Mouse (Mus musculus): ENCODE measurements at regions not wholly inside any gene's neighbourhood (a gene's known extent, or its start where the extent isn't known, plus 50 kb on each side); places are given as distances from the start of the nearest gene placed in this dataset.

DNA sequence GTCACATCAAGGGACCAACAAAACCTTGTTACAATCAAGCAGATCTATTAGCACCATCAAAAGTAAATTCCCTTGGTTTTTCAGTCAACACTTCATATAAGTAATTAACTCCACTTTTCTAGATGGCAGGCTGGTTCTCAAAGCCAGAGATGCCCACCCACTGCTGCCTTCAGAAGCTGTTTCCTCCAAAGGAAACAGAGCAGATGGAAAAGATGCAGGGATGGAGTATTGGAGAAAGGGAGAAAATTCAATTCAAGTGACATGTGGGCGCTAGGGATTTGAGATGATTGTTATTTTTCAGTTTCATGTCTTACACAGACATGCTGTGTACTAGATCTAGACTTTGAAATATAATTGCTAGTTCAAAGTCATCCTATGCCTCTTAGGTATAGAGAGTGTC, 705.1 kb downstream of the Edem1 start:
- WGBS, result 60% methylated on average over 1 of the region's 1 CpGs
- no peak overlapping the region for H3K4me3 ChIP-seq (replicated peaks)
- no peaks in the 10 kb centered on the region for H3K36me3 ChIP-seq
- H3K4me1 ChIP-seq, result no peaks in the 10 kb centered on the region
- H3K9ac ChIP-seq (replicated peaks), result no peak overlapping the region
- no peak overlapping the region for H3K4me2 ChIP-seq
- H3K27ac ChIP-seq (replicated peaks), result no peak overlapping the region
- no peak for ATAC-seq (ENCODE audit: low FRiP score)
- no peaks in the 10 kb centered on the region for H3K9me3 ChIP-seq (replicated peaks)
- H3K27me3 ChIP-seq (replicated peaks), result no peaks in the 10 kb centered on the region

DNA sequence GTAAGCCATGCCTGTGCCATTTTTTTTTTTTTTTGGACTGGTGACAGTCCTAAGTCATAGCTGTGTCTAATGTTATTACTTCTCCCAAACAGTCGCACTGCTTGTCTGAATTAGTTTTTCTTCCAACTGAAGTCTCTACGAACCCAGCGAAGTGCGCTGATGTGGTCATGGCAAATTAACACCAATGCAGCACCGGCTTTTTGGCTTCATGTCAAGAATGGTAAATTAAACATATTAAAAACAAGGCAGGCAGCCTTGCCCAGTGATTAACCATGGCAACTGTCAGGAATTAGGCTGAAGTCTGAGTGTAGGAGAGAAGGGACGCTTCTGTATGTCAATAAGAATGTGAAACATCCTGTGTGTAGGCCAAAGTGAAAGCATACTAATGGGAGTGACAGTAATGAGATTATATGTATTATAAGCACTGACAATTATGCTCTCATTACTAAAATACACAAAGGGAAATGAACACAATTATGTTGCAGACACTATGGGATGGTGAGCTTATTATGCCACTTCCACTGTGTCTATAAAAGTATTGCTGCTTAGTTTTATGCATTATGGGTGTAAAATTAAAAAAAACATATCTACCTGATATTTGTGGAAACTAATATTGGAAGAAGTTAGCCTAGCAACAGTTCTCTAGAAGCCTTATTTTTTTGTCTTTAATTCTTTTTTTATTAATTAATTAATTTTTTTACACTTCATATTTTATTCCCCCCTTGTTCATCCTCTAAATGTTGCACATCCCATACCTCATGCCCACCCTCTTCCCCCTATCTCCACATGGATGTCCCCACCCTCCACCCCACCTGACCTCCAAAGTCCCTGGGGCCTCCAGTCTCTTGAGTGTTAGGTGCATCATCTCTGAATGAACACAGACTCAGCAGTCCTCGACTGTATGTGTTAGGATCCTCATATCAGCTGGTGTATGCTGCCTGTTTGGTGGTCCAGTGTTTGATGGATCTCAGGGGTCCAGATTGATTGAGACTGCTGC, 714.8 kb downstream of the Edem1 start:
- no peak overlapping the region for H3K27ac ChIP-seq (replicated peaks)
- no peak overlapping the region for H3K9ac ChIP-seq (replicated peaks)
- H3K27me3 ChIP-seq (replicated peaks), result 0 out of 2 replicates have a peak, but pooled peaks cover 6% of the 10 kb centered on the region
- ATAC-seq (ENCODE audit: low FRiP score), result peak; percentile 53
- peak overlapping the region; percentile 23; the same call in 1 of the 2 replicates for H3K4me2 ChIP-seq
- H3K9me3 ChIP-seq (replicated peaks), result no peaks in the 10 kb centered on the region
- H3K4me1 ChIP-seq, result no peaks in the 10 kb centered on the region
- no peaks in the 10 kb centered on the region for H3K36me3 ChIP-seq
- no peak overlapping the region for H3K4me3 ChIP-seq (replicated peaks)
- WGBS, result 28% methylated on average over 7 of the region's 7 CpGs

DNA sequence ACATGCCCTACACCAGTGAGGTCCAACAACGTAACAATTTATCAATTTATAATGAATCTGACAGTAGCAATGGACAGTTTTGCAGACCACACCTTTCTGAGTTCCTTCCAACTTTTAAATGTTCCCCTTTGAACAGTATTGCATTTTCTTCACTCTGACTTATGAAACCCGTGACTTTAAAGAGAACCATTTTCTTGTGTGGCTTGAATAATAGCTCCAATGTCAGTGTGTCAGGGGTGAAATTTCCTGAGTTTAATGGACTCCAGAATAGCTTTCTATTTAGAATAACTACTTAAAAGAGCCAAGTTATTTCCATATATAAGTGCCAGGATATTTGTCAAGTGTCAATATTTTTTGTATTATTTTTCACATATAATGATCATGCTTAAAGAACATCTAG, 723.9 kb downstream of the Edem1 start:
- H3K36me3 ChIP-seq, result no peaks in the 10 kb centered on the region
- peaks cover 2% of the 10 kb centered on the region; the same call in 1 of the 2 replicates for H3K27me3 ChIP-seq (replicated peaks)
- H3K4me2 ChIP-seq, result no peak overlapping the region
- ATAC-seq (ENCODE audit: low FRiP score), result no peak
- no peak overlapping the region for H3K27ac ChIP-seq (replicated peaks)
- H3K4me3 ChIP-seq (replicated peaks), result no peak overlapping the region
- no peaks in the 10 kb centered on the region for H3K9me3 ChIP-seq (replicated peaks)
- H3K4me1 ChIP-seq, result no peaks in the 10 kb centered on the region
- H3K9ac ChIP-seq (replicated peaks), result no peak overlapping the region
- WGBS, result 86% methylated on average over 2 of the region's 2 CpGs

Data from neural tube, embryonic 15.5 days (tissue).